Mouse (Mus musculus) midbrain, embryonic 11.5 days (tissue): Measurements from ENCODE around the gene Mep1a. TPM values are rescaled to one million over a fixed set of nuclear protein-coding genes. Genes with fewer than 3 reads are reported as not detected.
A peak's percentile ranks its signal among the peaks of the same experiment; 100 is the strongest.

ENCODE experiments used
- ATAC-seq: fragments of 200-750 bp; cut with Nextera tagmentation; 2 replicates; pipeline ENCODE4 v1.8.0; 2017; ENCODE audit warnings: moderate TSS enrichment, moderate library complexity; ENCODE audit not compliant: low FRiP score
- DNase-seq: peaks from one replicate; pipeline ENCODE4 v3.0.0; 2015; ENCODE audit warnings: low spot score; ENCODE audit errors: missing footprints
- H3K27ac ChIP-seq: fragments of 300-500 bp; sonication (generic); 2 replicates; pipeline ENCODE4 v1.5.1; 2014; ENCODE audit warnings: low read depth, low read length
- H3K27me3 ChIP-seq: fragments of 300-500 bp; sonication (generic); 2 replicates; pipeline ENCODE4 v1.6.1; 2014; ENCODE audit warnings: mild to moderate bottlenecking, low read length, moderate library complexity, mixed read lengths; ENCODE audit not compliant: control insufficient read depth, insufficient read depth
- H3K36me3 ChIP-seq: fragments of 300-500 bp; sonication (generic); 2 replicates; pipeline ENCODE4 v1.6.1; 2014; ENCODE audit warnings: mild to moderate bottlenecking, low read length, moderate library complexity, mixed read lengths; ENCODE audit not compliant: control insufficient read depth, insufficient read depth
- H3K4me1 ChIP-seq: fragments of 300-500 bp; sonication (generic); 2 replicates; pipeline ENCODE4 v1.6.1; 2014; ENCODE audit warnings: low read length; ENCODE audit not compliant: control insufficient read depth, insufficient read depth
- H3K4me2 ChIP-seq: fragments of 300-500 bp; sonication (generic); 2 replicates; pipeline ENCODE4 v1.6.1; 2014; ENCODE audit warnings: mild to moderate bottlenecking, moderate library complexity
- H3K4me3 ChIP-seq: fragments of 300-500 bp; sonication (generic); 2 replicates; pipeline ENCODE4 v1.5.1; 2014; ENCODE audit warnings: low read depth, low read length
- H3K9ac ChIP-seq: fragments of 300-500 bp; sonication (generic); 2 replicates; pipeline ENCODE4 v1.6.1; 2014; ENCODE audit warnings: low read length
- H3K9me3 ChIP-seq: fragments of 300-500 bp; sonication (generic); 2 replicates; pipeline ENCODE4 v1.6.1; 2016; ENCODE audit warnings: low read length; ENCODE audit not compliant: control insufficient read depth
- WGBS: fragments of 180-500 bp; shearing (Covaris S2); extraction: QIAGEN DNeasy Blood & Tissue Kit; methylation state at CpG from one replicate; pipeline ENCODE4 v1.1.7; 2014; 5-methylcytosine and 5-hydroxymethylcytosine counted together
- polyA plus RNA-seq: library from polyadenylated mRNA; unstranded; fragments of >200 nt; fragmentation: Nextera tagmentation; extraction: Ambion mirVana; gene quantifications from 2 replicates; pipeline ENCODE4 v1.2.1, GENCODE M21; 2014

Mep1a gene
- polyA plus RNA-seq, 1 experiment from 2014 or later: not detected

DNA sequence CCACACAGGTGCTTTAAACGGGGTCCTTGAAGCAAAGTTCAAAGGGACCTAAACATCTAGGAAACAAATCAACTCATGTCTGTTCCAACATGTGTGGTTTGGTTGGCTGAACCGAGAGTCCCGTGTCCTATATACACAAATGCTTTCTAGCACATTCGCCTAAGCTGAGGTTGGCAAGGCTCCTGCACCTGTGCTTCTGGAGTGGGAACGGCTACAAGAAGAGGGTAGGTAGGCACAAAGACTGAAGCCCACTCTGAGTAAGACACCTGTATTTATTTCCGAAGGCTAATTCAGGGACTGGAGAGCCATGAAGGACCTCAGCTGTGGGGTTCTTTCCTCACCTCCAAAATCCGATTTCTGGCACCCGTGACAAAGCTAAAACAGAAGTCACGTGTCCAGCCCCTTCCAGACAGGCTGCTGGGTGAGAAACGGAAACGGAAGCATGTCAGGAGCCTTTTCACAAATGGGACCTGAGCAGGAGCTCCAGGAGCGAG lies 42.8 kb downstream of the Mep1a start:
- DNase-seq: peak; percentile 84
- no peak for ATAC-seq
- 82% methylated on average over 12 of the region's 12 CpGs for WGBS
- Histone ChIP-seq H3K9me3 (no peaks in the 10 kb centered on the region), H3K27ac (no peak overlapping the region), H3K9ac (no peak overlapping the region), H3K36me3 (no peaks in the 10 kb centered on the region), H3K4me1 (no peaks in the 10 kb centered on the region), H3K4me3 (no peak overlapping the region), H3K27me3 (no peaks in the 10 kb centered on the region), H3K4me2 (no peak overlapping the region)

DNA sequence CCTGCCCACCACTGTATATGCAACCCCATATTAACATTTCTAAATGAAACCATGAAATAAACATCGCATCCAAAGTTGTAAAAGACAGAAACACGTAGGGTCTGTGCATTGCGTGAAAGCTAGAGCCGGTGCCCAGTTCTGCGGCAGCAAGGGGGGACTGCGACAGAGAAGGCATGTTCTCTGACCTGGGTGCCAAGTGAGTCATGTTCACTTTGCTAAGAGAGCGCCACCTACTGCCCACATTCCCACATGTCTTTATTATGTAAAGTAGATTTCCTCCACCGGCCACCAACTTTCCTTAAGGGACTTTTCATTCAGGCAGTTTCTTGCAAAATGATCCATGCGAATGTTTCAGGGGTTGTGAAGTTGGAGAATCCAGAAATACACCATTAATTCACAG lies 44.0 kb downstream of the Mep1a start:
- no peak overlapping the region for H3K9ac ChIP-seq
- H3K27ac ChIP-seq: no peak overlapping the region
- WGBS: 14% methylated on average over 9 of the region's 9 CpGs
- peak; percentile 47; the same call in 1 of the 2 replicates for ATAC-seq
- H3K4me2 ChIP-seq: no peak overlapping the region
- no peaks in the 10 kb centered on the region for H3K27me3 ChIP-seq
- no peak overlapping the region for H3K4me3 ChIP-seq
- no peaks in the 10 kb centered on the region for H3K4me1 ChIP-seq
- DNase-seq: peak; percentile 96
- H3K36me3 ChIP-seq: no peaks in the 10 kb centered on the region
- H3K9me3 ChIP-seq: no peaks in the 10 kb centered on the region

DNA sequence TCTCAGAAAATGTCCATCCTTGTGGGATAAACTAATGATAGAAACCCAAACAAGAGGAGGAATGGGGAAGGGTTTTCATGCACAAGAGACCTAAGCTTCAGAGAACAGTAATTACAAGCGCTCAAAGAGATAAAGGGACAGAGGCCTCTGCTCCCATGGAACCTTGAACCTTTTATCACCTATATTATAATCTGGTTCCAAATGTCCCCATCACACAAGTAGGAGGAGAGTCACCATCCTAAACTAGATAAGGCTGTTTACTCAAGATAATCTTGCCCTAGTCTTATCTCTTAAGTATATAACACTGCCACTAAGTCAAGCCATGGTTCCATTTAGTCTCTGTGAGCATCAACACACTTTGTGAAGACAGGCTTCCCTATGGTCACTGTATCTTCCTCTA lies 51.4 kb downstream of the Mep1a start:
- WGBS: 96% methylated on average over 1 of the region's 1 CpGs
- no peak for ATAC-seq
- H3K4me3 ChIP-seq: no peak overlapping the region
- no peak overlapping the region for H3K9ac ChIP-seq
- no peaks in the 10 kb centered on the region for H3K4me1 ChIP-seq
- no peaks in the 10 kb centered on the region for H3K27me3 ChIP-seq
- no peaks in the 10 kb centered on the region for H3K36me3 ChIP-seq
- no peak overlapping the region for H3K4me2 ChIP-seq
- no peaks in the 10 kb centered on the region for H3K9me3 ChIP-seq
- no peak overlapping the region for H3K27ac ChIP-seq
- no peak for DNase-seq

DNA sequence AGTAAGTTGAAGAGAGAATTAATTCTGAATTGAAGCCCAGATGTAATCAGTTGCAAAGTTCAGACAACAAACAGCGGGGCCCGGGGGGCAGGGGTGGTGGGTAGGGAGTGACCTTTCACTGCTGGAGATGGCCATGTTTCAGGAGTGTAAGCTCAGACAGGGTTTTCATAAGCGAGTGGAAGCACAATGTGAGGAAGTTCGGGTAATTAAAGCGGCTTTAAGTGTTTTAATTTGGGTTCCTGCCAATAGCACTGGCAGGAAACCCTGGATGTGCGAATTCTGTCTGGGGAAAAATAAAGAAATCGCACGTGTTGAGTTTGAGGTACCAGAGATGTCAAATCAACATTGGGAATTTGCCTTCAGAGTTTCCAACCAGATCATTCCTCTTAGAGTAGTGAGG lies 68.1 kb downstream of the Mep1a start:
- no peak for ATAC-seq
- Histone ChIP-seq H3K9me3 (no peaks in the 10 kb centered on the region), H3K4me2 (no peak overlapping the region), H3K9ac (no peak overlapping the region), H3K27ac (no peak overlapping the region), H3K4me3 (no peak overlapping the region), H3K36me3 (no peaks in the 10 kb centered on the region), H3K4me1 (no peaks in the 10 kb centered on the region), H3K27me3 (no peaks in the 10 kb centered on the region)
- no peak for DNase-seq
- 88% methylated on average over 8 of the region's 8 CpGs for WGBS

DNA sequence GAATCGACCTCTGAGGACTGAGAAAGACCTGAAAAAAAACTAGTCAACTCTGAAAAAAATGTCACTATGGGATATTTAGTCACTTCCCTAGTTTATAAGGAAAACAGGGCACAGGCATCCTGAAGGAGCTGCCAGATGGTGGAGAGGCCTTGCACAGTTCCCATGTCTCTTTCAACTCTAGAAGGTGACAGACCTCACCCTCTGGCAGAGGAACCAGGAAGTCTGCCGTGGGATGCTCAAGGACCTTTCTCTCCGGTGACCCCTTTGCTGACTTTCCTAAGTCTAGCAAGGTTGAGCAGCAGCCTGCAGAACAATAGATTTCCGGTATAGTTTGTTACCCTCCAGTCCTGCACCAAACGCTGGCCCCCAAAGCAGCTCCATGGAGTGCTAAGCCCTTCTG lies 70.9 kb downstream of the Mep1a start:
- H3K4me3 ChIP-seq: no peak overlapping the region
- no peaks in the 10 kb centered on the region for H3K27me3 ChIP-seq
- H3K4me1 ChIP-seq: no peaks in the 10 kb centered on the region
- ATAC-seq (no peak), DNase-seq (no peak)
- no peaks in the 10 kb centered on the region for H3K9me3 ChIP-seq
- no peaks in the 10 kb centered on the region for H3K36me3 ChIP-seq
- WGBS: 81% methylated on average over 5 of the region's 5 CpGs
- no peak overlapping the region for H3K4me2 ChIP-seq
- no peak overlapping the region for H3K9ac ChIP-seq
- H3K27ac ChIP-seq: no peak overlapping the region

Other genes starting within 250 kb of the Mep1a start
- not detected in 2 replicates for gene Adgrf1, start 232.5 kb downstream of the Mep1a start, polyA plus RNA-seq
- gene Adgrf5, start 142.4 kb downstream of the Mep1a start, polyA plus RNA-seq: 6.8 and 7.9 TPM in 2 replicates
- 0.16 and 0.25 TPM in 2 replicates for gene Ankrd66, start 40.8 kb upstream of the Mep1a start, polyA plus RNA-seq
- 3.7 and 4.0 TPM in 2 replicates for gene Pla2g7, start 65.3 kb upstream of the Mep1a start, polyA plus RNA-seq
- gene Tdrd6, start 127.5 kb upstream of the Mep1a start, polyA plus RNA-seq: not detected in 2 replicates
- gene Slc25a27, start 164.4 kb upstream of the Mep1a start, polyA plus RNA-seq: 26.8 and 30.8 TPM in 2 replicates
- gene Cyp39a1, start 164.6 kb upstream of the Mep1a start, polyA plus RNA-seq: 31.4 and 37.0 TPM in 2 replicates